Mouse (Mus musculus) liver, embryonic 14.5 days (tissue): ENCODE measurements around the gene Rbfox1. TPM values are rescaled to one million over a fixed set of nuclear protein-coding genes. Genes with fewer than 3 reads are reported as not detected.

Source experiments
- ATAC-seq: fragments of 200-750 bp; cut with Nextera tagmentation; 2 replicates; pipeline ENCODE4 v1.8.0; 2017; ENCODE audit warnings: moderate number of reproducible peaks, mild to moderate bottlenecking, moderate library complexity; ENCODE audit not compliant: insufficient read depth
- DNase-seq, 3 experiments: peaks; one replicate each; pipeline ENCODE4 v3.0.0-alpha.2; 2012 to 2013; ENCODE audit warnings: low read depth in 3 of 3, low spot score in 3 of 3
- H3K27ac ChIP-seq: fragments of 300-500 bp; sonication (generic); 2 replicates; pipeline ENCODE4 v1.5.1; 2014; ENCODE audit warnings: moderate library complexity, mild to moderate bottlenecking, control low read depth, inconsistent platforms
- H3K27me3 ChIP-seq: fragments of 300-500 bp; sonication (generic); 2 replicates; pipeline ENCODE4 v1.6.1; 2014; ENCODE audit warnings: mild to moderate bottlenecking, low read length, moderate library complexity; ENCODE audit not compliant: control insufficient read depth, insufficient read depth
- H3K36me3 ChIP-seq: fragments of 300-500 bp; sonication (generic); replicated peaks from 2 replicates; pipeline ENCODE4 v1.6.1; 2014; ENCODE audit warnings: low read depth; ENCODE audit not compliant: control insufficient read depth, insufficient read depth
- H3K4me1 ChIP-seq, 2 experiments: fragments of 200-500 bp in 1 of 2; fragments of 300-500 bp in 1 of 2; sonication (generic) in 1 of 2; replicated peaks; 2 replicates each; pipeline ENCODE4 v1.6.1; 2012 to 2014; ENCODE audit warnings: antibody characterized with exemption in 1 of 2, inconsistent platforms in 1 of 2, low read length in 1 of 2; ENCODE audit not compliant: control insufficient read depth in 2 of 2, insufficient read depth in 2 of 2
- H3K4me2 ChIP-seq: fragments of 300-500 bp; sonication (generic); 2 replicates; pipeline ENCODE4 v1.6.1; 2014; ENCODE audit warnings: low read depth, mild to moderate bottlenecking, control low read depth, moderate library complexity
- H3K4me3 ChIP-seq, 2 experiments: fragments of 200-500 bp in 1 of 2; fragments of 300-500 bp in 1 of 2; sonication (generic) in 1 of 2; 2 replicates each; pipeline ENCODE4 v1.5.1; 2012 to 2014; ENCODE audit warnings: low read depth in 2 of 2, low read length in 2 of 2, mild to moderate bottlenecking in 2 of 2, control low read depth in 1 of 2, inconsistent platforms in 1 of 2, moderate library complexity in 1 of 2; ENCODE audit not compliant: insufficient read depth in 1 of 2
- H3K9ac ChIP-seq: fragments of 300-500 bp; sonication (generic); replicated peaks from 2 replicates; pipeline ENCODE4 v1.6.1; 2014; ENCODE audit warnings: mild to moderate bottlenecking, control low read depth, moderate library complexity
- H3K9me3 ChIP-seq: fragments of 300-500 bp; sonication (generic); 2 replicates; pipeline ENCODE4 v1.6.1; 2016; ENCODE audit warnings: low read length, mixed read lengths; ENCODE audit not compliant: control insufficient read depth
- CTCF ChIP-seq: IDR thresholded peaks from 2 replicates; pipeline ENCODE4 v1.5.1; 2016; ENCODE audit warnings: antibody characterized with exemption, low read depth, control low read depth
- EP300 ChIP-seq: IDR thresholded peaks from 2 replicates; pipeline ENCODE4 v1.6.1; 2016; ENCODE audit warnings: antibody characterized with exemption, low read depth
- WGBS: fragments of 180-500 bp; shearing (Covaris S2); extraction: QIAGEN DNeasy Blood & Tissue Kit; methylation state at CpG from one replicate; pipeline ENCODE4 v1.1.7; 2014; ENCODE audit not compliant: insufficient replicate concordance; 5-methylcytosine and 5-hydroxymethylcytosine counted together
- polyA plus RNA-seq, 2 experiments: library from polyadenylated mRNA; depleted of rRNA in 1 of 2; stranded (reverse) in 1 of 2; unstranded in 1 of 2; fragments of >200 nt; fragmentation: Nextera tagmentation in 1 of 2; extraction: Ambion mirVana in 1 of 2; gene quantifications; 2 replicates each; pipeline versions ENCODE4 v1.2.1 to v1.2.3; 2012 to 2014

The Rbfox1 gene
- polyA plus RNA-seq, 2 experiments = 0.02 TPM; not detected in 1

DNA sequence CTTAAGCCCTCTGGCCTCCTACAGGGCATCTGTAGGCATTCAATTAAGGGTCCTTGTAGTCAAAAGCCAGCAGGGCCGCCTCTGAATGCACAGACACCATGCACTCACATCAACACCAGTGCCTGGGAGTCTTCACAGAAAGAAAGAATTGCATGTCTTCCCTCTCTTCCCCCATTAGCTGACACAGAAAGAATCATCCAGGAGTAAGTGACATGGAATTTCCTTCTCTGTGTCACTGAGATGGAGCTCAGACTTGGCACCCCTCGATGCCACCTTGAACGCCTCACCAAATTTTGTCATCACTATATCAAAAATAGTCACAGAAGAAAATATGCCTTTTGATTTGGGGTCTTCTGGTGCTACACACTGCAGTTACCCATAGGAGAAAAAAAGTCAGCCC is 1151.4 kb downstream of the Rbfox1 start:
- ATAC-seq (no peak), DNase-seq (no peak)
- no peak overlapping the region for H3K4me3 ChIP-seq
- H3K9me3 ChIP-seq = no peaks in the 10 kb centered on the region
- no peak overlapping the region for H3K9ac ChIP-seq
- no peak overlapping the region for H3K4me2 ChIP-seq
- H3K27ac ChIP-seq = no peak overlapping the region
- WGBS = 55% methylated on average over 3 of the region's 3 CpGs
- TF ChIP-seq CTCF (no peak), EP300 (no peak)
- no peaks in the 10 kb centered on the region for H3K4me1 ChIP-seq
- no peaks in the 10 kb centered on the region for H3K36me3 ChIP-seq
- peaks cover 4% of the 10 kb centered on the region for H3K27me3 ChIP-seq

DNA sequence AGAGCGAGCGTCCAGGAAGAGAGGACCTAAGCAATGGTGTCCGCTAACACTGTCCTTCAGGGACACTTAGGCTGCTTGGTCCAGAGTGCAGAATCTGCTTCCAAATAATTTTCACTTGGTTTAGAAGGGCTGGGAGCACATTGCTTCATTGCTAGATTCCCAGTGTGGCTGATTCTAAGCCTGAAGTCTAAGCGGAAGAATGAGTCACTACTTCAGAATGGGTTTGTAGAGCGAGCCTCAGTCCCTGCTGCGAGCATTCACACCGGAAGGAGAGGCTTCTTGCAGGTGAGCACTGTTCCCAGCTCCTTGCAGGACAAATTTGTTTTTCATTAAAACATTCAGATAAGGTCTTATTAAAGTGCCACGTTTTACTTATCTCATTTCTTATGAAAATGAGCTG is 1151.8 kb downstream of the Rbfox1 start:
- H3K4me1 ChIP-seq = no peaks in the 10 kb centered on the region
- no peak overlapping the region for H3K4me3 ChIP-seq
- H3K4me2 ChIP-seq = no peak overlapping the region
- H3K27me3 ChIP-seq = peaks cover 4% of the 10 kb centered on the region
- no peak overlapping the region for H3K9ac ChIP-seq
- WGBS = 42% methylated on average over 8 of the region's 8 CpGs
- ATAC-seq (no peak), DNase-seq (no peak)
- TF ChIP-seq EP300 (no peak), CTCF (no peak)
- no peaks in the 10 kb centered on the region for H3K36me3 ChIP-seq
- no peaks in the 10 kb centered on the region for H3K9me3 ChIP-seq
- no peak overlapping the region for H3K27ac ChIP-seq

DNA sequence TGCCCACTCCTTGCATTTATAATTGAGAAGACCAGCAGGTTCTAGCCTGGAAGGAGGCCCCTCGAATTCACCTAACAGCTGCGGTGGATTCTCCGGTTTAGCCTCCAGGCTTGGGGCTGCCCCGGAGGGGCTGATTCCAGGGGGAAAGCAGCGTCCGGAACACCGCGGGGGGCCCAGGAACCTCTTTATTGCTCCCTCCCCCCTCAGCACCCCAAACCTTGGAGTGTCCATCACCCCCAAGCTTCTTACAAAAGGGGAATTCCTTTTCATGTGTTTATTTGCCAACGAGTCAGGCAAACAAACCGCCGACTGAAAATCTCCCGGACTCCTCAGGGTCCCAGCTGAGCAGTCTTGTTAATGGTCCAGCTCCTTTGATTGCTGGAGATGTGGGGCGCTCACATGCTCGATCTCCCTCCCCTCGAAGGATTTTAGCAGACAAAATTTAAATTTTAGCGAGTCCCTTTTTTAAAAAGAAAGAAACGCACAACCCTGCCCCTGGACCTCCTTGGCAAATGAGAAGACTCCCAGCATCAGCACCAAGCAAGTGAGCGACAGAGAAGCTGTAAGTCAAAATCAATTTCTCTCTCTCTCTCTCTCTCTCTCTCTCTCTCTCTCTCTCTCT is 1153.6 kb downstream of the Rbfox1 start:
- WGBS = 4% methylated on average over 18 of the region's 18 CpGs
- peaks cover 4% of the 10 kb centered on the region for H3K27me3 ChIP-seq
- no peaks in the 10 kb centered on the region for H3K9me3 ChIP-seq
- H3K4me2 ChIP-seq = no peak overlapping the region
- no peaks in the 10 kb centered on the region for H3K4me1 ChIP-seq
- H3K27ac ChIP-seq = no peak overlapping the region
- ATAC-seq (no peak), DNase-seq (no peak)
- H3K9ac ChIP-seq = no peak overlapping the region
- no peaks in the 10 kb centered on the region for H3K36me3 ChIP-seq
- no peak for TF ChIP-seq CTCF
- TF ChIP-seq EP300 = no peak
- no peak overlapping the region for H3K4me3 ChIP-seq

DNA sequence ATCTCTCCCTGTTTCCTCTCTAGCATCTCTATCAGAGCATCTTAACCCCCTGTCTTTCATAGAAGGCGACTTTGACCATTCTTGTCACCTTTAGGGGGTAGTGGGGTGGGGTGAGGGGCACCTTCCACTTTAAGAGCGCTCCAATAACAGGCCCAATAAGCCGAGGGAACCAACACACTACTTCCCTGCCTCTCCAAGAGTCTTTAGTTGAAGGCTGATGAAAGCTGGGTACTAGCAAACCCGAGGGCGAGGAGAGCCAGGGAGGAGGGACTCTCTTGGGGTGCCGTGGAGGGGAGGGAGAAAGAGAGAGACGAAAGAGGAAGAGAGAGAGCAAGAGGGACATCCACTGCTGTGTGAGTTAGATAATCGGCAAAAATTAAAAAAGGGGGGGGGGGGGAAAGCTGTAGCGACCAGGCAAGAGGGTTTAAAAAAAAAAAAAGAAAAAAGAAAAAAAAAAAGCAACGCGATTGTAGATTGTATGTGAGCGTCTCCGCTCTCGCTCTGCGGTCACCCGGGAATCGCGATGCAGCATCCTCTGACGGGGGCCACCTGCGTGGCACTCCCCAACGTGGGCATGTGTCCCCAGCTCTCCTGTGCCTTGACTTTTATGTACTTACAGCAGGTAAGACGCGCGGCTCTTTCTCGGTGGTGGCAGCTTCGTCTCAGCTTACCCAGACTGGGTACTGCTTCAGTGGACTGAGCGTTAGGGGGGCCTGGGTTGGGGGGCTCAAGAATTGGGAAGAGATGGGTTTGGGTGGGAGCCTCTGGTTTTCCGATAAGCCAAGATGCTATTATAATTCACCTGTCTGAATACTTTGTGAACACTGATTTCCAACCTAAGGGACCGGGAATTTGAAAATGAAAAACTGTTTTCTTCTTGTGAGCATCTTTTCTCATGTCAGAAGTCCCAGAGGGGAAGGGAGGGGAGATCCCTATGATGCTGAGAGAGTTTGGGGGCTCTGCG is 1154.5 kb downstream of the Rbfox1 start:
- H3K27me3 ChIP-seq = peaks cover 4% of the 10 kb centered on the region
- WGBS = 2% methylated on average over 29 of the region's 30 CpGs
- DNase-seq (no peak), ATAC-seq (no peak)
- H3K9ac ChIP-seq = no peak overlapping the region
- H3K36me3 ChIP-seq = no peaks in the 10 kb centered on the region
- TF ChIP-seq EP300 = no peak
- TF ChIP-seq CTCF = no peak
- H3K4me1 ChIP-seq = 0 out of 4 replicates have a peak, but pooled peaks cover 0 to under 1% of the 10 kb centered on the region in 2 experiments
- no peak overlapping the region for H3K27ac ChIP-seq
- H3K9me3 ChIP-seq = no peaks in the 10 kb centered on the region
- H3K4me3 ChIP-seq = no peak overlapping the region
- no peak overlapping the region for H3K4me2 ChIP-seq

DNA sequence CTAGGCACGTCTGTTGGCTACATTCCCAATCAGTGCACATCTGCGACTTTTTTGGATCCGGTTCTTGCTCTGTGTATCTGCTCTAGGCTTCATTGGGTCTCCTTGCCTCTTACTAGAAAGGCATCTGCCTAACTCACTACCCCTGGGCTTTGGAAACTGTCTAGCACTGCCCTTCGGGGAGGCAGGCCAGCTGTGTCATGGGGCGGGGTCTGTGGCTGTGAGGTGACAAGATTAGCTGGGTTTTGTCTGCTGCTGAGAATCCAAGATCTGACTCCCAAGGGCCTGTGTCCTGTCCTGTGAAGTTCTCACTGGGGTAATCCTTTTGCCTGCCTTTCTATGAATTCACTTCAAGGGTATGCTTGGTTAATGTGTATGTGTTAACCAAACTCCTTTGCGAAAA is 1155.5 kb downstream of the Rbfox1 start:
- ATAC-seq (no peak), DNase-seq (no peak)
- Histone ChIP-seq H3K27me3 (peaks cover 4% of the 10 kb centered on the region), H3K4me2 (no peak overlapping the region), H3K36me3 (no peaks in the 10 kb centered on the region), H3K4me3 (no peak overlapping the region), H3K9ac (no peak overlapping the region), H3K9me3 (no peaks in the 10 kb centered on the region), H3K4me1 (0 out of 4 replicates have a peak, but pooled peaks cover 0 to 1% of the 10 kb centered on the region in 2 experiments), H3K27ac (no peak overlapping the region)
- WGBS = 12% methylated on average over 6 of the region's 6 CpGs
- TF ChIP-seq CTCF (no peak), EP300 (no peak)
